Mouse (Mus musculus) limb, embryonic 10.5 days (tissue): ENCODE data around the gene Drg2. TPM values are rescaled to one million over a fixed set of nuclear protein-coding genes. Genes with fewer than 3 reads are reported as not detected.

Experiments used
- DNase-seq: peaks from one replicate; pipeline ENCODE4 v3.0.0-alpha.2; 2017; ENCODE audit warnings: low spot score
- H3K27ac ChIP-seq: fragments of 300-500 bp; sonication (generic); 2 replicates; pipeline ENCODE4 v1.5.1; 2016; ENCODE audit warnings: mild to moderate bottlenecking
- H3K27me3 ChIP-seq: fragments of 300-500 bp; sonication (generic); 2 replicates; pipeline ENCODE4 v1.6.1; 2016; ENCODE audit warnings: low read depth, mild to moderate bottlenecking; ENCODE audit not compliant: poor library complexity, severe bottlenecking
- H3K36me3 ChIP-seq: fragments of 300-500 bp; sonication (generic); 2 replicates; pipeline ENCODE4 v1.6.1; 2016; ENCODE audit warnings: mild to moderate bottlenecking, moderate library complexity
- H3K4me1 ChIP-seq: fragments of 300-500 bp; sonication (generic); 2 replicates; pipeline ENCODE4 v1.6.1; 2016
- H3K4me3 ChIP-seq: fragments of 300-500 bp; sonication (generic); 2 replicates; pipeline ENCODE4 v1.5.1; 2016; ENCODE audit warnings: mild to moderate bottlenecking, moderate library complexity
- H3K9me3 ChIP-seq: fragments of 300-500 bp; sonication (generic); replicated peaks from 2 replicates; pipeline ENCODE4 v1.6.1; 2016; ENCODE audit warnings: mild to moderate bottlenecking
- WGBS: fragments of 180-500 bp; shearing (Covaris S2); methylation state at CpG from one replicate; pipeline ENCODE4 v1.1.7; 2016; 5-methylcytosine and 5-hydroxymethylcytosine counted together
- polyA plus RNA-seq: library from polyadenylated mRNA; unstranded; fragments of >200 nt; fragmentation: Nextera tagmentation; extraction: Ambion mirVana; gene quantifications from 2 replicates; pipeline ENCODE4 v1.2.1, GENCODE M21; 2016

Gene Drg2
- polyA plus RNA-seq, 1 experiment from 2014 or later, result 151 TPM

DNA sequence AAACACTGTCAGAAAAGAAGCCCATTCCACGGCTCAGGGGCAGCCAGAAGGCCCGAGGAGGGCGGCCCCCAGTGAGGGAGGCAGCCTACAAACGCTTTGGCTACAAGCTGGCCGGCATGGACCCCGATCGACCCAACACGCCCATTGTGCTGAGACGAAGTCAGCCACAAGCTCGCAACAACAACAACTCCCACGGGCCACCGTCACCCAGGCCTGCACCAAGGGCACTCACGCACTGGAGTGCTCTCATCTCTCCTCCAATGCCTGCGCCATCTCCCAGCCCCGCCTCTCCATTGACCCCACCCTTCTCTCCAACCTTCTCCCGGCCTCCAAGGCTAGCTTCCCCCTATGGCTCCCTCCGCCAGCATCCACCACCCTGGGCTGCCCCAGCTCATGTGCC lies 23.7 kb downstream of the Drg2 start:
- H3K27ac ChIP-seq, result peak overlapping the region; percentile 36; the same call in 1 of the 2 replicates
- H3K9me3 ChIP-seq, result no peaks in the 10 kb centered on the region
- H3K27me3 ChIP-seq, result 0 out of 2 replicates have a peak, but pooled peaks cover 14% of the 10 kb centered on the region
- WGBS, result 37% methylated on average over 17 of the region's 17 CpGs
- peaks cover 25% of the 10 kb centered on the region for H3K4me1 ChIP-seq
- no peaks in the 10 kb centered on the region for H3K36me3 ChIP-seq
- peak; percentile 35 for DNase-seq
- peak overlapping the region; percentile 11 for H3K4me3 ChIP-seq

DNA sequence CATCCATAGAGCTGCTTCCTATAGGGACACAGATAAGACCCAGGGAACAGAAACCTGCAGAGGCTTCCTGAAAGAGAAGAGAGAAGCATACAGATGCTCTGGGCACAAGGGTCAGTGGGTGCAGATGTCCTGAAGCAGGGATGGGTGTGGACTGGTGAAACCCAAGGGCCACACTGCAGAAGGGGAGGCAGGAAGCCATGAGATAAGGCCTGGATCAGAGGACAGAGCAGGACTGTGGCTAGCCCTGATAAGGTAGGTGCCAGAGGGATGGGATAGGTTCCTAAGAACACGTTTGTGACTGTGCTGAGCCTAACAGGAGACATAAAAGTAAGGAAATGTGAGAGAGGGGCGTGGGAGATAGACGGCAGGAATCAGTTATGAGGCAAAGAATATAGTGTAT lies 31.9 kb downstream of the Drg2 start:
- no peaks in the 10 kb centered on the region for H3K27me3 ChIP-seq
- H3K4me1 ChIP-seq, result no peaks in the 10 kb centered on the region
- no peaks in the 10 kb centered on the region for H3K36me3 ChIP-seq
- H3K9me3 ChIP-seq, result no peaks in the 10 kb centered on the region
- no peak for DNase-seq
- no peak overlapping the region for H3K27ac ChIP-seq
- no peak overlapping the region for H3K4me3 ChIP-seq
- 70% methylated on average over 3 of the region's 3 CpGs for WGBS

- Histone ChIP-seq H3K27me3 (peaks cover 19% of the 10 kb centered on the region; the same call in 1 of the 2 replicates), H3K4me3 (no peak overlapping the region), H3K9me3 (no peaks in the 10 kb centered on the region), H3K4me1 (no peaks in the 10 kb centered on the region), H3K36me3 (no peaks in the 10 kb centered on the region), H3K27ac (no peak overlapping the region)
- DNase-seq, result no peak
- 94% methylated on average over 5 of the region's 5 CpGs for WGBS
Observed at GRCm38 (mm10) chr11:60492726-60493125, 38.3 kb downstream of the Drg2 start.

DNA sequence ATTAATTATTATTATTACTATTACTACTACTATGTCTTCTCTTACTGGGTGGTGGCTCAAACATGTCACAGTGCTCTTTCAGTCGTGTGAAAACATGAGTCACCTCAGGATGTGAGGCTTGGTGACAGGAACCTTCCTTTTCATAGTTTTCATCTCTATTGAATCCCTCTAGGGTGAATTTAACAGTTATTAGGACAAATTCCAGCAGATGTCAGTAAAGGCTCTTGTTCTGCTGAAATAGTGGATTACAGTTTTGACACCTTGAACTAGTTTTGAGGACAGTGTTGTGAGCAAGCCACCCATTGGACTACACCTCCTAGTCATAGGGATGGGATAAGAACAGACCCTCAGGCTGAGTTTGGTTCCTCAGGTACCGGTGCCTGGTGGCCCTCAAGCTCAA lies 41.3 kb downstream of the Drg2 start:
- Histone ChIP-seq H3K4me3 (no peak overlapping the region), H3K27me3 (peaks cover 19% of the 10 kb centered on the region; the same call in 1 of the 2 replicates), H3K4me1 (no peaks in the 10 kb centered on the region), H3K27ac (no peak overlapping the region), H3K9me3 (no peaks in the 10 kb centered on the region), H3K36me3 (no peaks in the 10 kb centered on the region)
- DNase-seq, result no peak
- WGBS, result 74% methylated on average over 2 of the region's 2 CpGs

DNA sequence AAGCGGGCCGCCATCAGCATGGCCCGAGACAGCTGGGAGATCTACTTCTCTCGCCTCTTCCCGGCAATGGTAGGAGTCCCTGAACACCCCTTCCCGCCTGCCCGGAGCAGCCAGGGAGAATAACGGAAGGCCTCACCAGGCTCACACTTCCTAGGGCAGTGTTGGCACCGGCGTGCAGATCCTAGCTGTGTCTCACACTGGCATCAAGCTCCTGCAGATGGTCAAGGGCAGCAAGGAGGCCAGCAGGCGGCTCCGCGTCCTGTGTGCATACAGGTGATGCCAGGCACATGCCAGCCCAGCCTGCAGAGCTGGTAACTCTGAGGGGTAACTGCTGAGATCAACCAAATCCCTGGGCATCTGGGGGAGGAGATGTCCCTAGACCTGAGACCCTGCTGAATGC lies 52.9 kb downstream of the Drg2 start:
- Histone ChIP-seq H3K9me3 (no peaks in the 10 kb centered on the region), H3K4me3 (no peak overlapping the region), H3K27me3 (peaks cover 59% of the 10 kb centered on the region), H3K36me3 (no peaks in the 10 kb centered on the region), H3K27ac (no peak overlapping the region), H3K4me1 (peaks cover 19% of the 10 kb centered on the region)
- DNase-seq, result no peak
- WGBS, result 86% methylated on average over 13 of the region's 13 CpGs

- Histone ChIP-seq H3K27ac (peak overlapping the region; percentile 72), H3K4me1 (peaks cover 19% of the 10 kb centered on the region), H3K4me3 (peak overlapping the region; percentile 50), H3K27me3 (peaks cover 59% of the 10 kb centered on the region), H3K36me3 (no peaks in the 10 kb centered on the region), H3K9me3 (no peaks in the 10 kb centered on the region)
- WGBS, result 6% methylated on average over 11 of the region's 11 CpGs
- DNase-seq, result peak; percentile 46
Observed at GRCm38 (mm10) chr11:60508950-60509349, 54.6 kb downstream of the Drg2 start.

DNA sequence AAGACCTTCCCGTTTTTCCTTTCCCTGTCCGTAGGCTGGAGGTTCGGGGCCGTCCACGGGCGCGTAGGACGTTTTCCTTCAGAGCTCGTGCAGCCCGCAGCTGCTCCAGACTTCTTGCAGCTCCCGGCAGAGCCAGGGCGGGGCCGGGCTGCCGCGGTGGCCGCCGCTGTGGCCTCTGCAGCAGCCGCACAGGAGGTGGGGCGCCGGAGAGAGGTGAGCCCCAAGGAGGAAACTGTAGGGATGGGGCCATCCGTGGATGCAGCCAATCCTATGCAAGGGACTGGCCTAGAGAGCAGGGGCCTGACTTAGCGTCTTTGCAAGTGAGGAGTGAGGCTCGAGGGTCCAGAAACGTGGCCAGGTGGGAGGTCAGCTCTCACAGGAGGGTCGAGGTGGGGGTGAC lies 55.1 kb downstream of the Drg2 start:
- Histone ChIP-seq H3K9me3 (no peaks in the 10 kb centered on the region), H3K36me3 (no peaks in the 10 kb centered on the region), H3K27ac (peak overlapping the region; percentile 72), H3K27me3 (peaks cover 59% of the 10 kb centered on the region), H3K4me3 (peak overlapping the region; percentile 50), H3K4me1 (peaks cover 19% of the 10 kb centered on the region)
- WGBS, result under 1% methylated on average over 25 of the region's 25 CpGs
- peak; percentile 51 for DNase-seq

DNA sequence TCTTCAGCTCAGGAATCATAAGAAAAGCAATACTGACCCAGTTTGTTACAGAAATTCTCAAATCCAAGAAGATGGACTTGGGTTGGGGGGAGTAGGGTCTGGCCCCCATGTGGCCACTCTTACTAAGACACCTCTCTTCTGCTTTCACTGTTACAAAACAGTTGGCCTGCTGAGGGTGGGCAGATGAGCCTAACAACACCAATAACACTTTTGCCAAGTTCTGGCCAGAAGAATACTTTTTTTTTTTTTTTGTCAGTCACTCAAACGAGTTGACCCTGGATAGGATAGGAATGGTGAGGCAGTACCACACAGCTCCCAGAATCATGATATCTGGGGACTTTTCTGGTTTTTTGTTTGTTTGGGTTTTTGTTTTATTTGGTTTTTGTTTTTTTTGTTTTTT lies 57.5 kb downstream of the Drg2 start:
- WGBS, result 85% methylated on average over 1 of the region's 1 CpGs
- Histone ChIP-seq H3K36me3 (no peaks in the 10 kb centered on the region), H3K9me3 (no peaks in the 10 kb centered on the region), H3K4me3 (no peak overlapping the region), H3K27me3 (peaks cover 47% of the 10 kb centered on the region), H3K4me1 (peaks cover 19% of the 10 kb centered on the region), H3K27ac (no peak overlapping the region)
- no peak for DNase-seq

- Histone ChIP-seq H3K9me3 (no peaks in the 10 kb centered on the region), H3K4me1 (peaks cover 19% of the 10 kb centered on the region), H3K27me3 (peaks cover 41% of the 10 kb centered on the region), H3K4me3 (no peak overlapping the region), H3K27ac (no peak overlapping the region), H3K36me3 (no peaks in the 10 kb centered on the region)
- WGBS, result 73% methylated on average over 2 of the region's 2 CpGs
- no peak for DNase-seq
Observed at GRCm38 (mm10) chr11:60512520-60512919, 58.1 kb downstream of the Drg2 start.

DNA sequence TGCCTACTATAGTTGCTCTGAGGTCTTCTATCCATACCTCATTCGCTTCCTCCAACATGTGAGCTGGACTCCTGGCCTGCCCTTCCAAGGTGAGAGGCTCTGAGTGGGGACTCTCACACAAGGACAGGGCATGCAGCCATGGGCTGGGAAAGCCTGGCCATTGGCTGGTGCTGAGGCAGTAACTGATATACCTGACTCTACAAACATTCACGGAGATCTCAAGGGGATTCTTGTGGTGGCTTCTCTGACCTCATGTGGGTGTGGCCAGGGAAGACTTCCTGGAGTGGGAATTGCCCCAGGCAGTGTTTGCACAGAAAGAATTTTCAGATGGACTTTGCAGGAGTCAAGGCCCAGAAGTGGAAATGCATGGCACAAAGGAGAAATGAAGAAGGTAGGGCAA lies 60.5 kb downstream of the Drg2 start:
- no peak overlapping the region for H3K27ac ChIP-seq
- H3K4me1 ChIP-seq, result peaks cover 2% of the 10 kb centered on the region; the same call in 1 of the 2 replicates
- DNase-seq, result no peak
- WGBS, result 64% methylated on average over 2 of the region's 2 CpGs
- H3K36me3 ChIP-seq, result no peaks in the 10 kb centered on the region
- H3K9me3 ChIP-seq, result no peaks in the 10 kb centered on the region
- H3K4me3 ChIP-seq, result no peak overlapping the region
- peaks cover 18% of the 10 kb centered on the region for H3K27me3 ChIP-seq

DNA sequence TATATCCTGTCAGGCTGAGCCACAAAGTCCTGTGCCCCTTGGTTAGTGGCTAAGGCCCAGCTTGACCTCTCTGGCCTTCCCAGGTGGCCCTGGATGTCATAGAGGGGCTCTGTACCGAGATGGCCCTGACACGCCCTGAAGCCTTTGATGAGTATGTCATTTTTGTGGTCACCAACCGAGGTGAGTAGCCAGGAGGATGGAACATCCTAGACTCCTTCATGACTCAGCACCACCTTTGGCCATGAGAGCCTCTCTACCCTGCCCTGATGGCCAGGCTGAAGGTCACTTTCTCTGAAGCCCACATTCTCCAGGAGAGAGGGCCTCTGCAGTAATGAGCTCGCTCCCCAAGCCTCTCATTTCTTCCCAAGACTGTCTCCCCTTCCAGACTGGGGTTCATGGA lies 63.9 kb downstream of the Drg2 start:
- Histone ChIP-seq H3K27me3 (no peaks in the 10 kb centered on the region), H3K4me1 (peaks cover 7% of the 10 kb centered on the region), H3K27ac (no peak overlapping the region), H3K9me3 (no peaks in the 10 kb centered on the region), H3K36me3 (no peaks in the 10 kb centered on the region), H3K4me3 (no peak overlapping the region)
- 83% methylated on average over 4 of the region's 4 CpGs for WGBS
- DNase-seq, result no peak

Other genes starting within 250 kb of the Drg2 start
- 56.2 and 56.6 TPM in 2 replicates for gene Srebf1, start 232.0 kb upstream of the Drg2 start, polyA plus RNA-seq
- gene Tom1l2, start 101.7 kb upstream of the Drg2 start, polyA plus RNA-seq, result 12.6 and 18.9 TPM in 2 replicates
- gene Drc3, start 101.3 kb upstream of the Drg2 start, polyA plus RNA-seq, result 1.0 and 1.1 TPM in 2 replicates
- 25.7 and 26.1 TPM in 2 replicates for gene Gid4, start 37.4 kb upstream of the Drg2 start, polyA plus RNA-seq
- 67.1 and 67.7 TPM in 2 replicates for gene Atpaf2, start 36.1 kb upstream of the Drg2 start, polyA plus RNA-seq
- 0.10 and 0.11 TPM in 2 replicates for gene Myo15, start 14.7 kb downstream of the Drg2 start, polyA plus RNA-seq
- gene Alkbh5, start 81.8 kb downstream of the Drg2 start, polyA plus RNA-seq, result 31.8 and 34.7 TPM in 2 replicates
- gene Llgl1, start 245.1 kb downstream of the Drg2 start, polyA plus RNA-seq, result 120 and 137 TPM in 2 replicates